Mouse (Mus musculus): ENCODE results near the gene Ptpn21.

DNA sequence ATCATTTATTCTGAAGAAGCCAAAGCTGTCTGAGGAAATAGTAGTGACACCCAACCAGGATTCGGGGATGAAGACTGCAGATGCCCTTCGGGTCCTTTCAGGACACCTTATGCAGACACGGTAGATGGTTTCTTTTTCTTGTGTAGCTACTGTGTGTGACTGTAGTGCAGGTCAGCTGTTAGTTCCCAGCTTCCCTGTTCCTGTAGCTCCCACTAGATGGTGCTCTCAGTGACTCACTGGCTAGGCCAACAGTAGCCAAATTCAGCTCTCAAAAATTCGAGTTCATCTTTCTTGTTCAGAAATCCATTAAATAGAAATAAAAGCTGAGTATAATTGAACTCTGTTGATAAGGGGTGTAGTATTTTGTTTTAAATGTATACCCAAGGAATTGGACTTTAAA lies 41.9 kb upstream of the Ptpn21 start:
- TF ChIP-seq CTCF (IDR thresholded peaks at IDR 0.05; ENCODE audit: low read depth) (peak; percentile 66), EP300 (optimal IDR thresholded peaks at IDR 0.05) (no peak)

Measured in stomach, postnatal 0 days (tissue).